Mouse (Mus musculus) neural tube, embryonic 14.5 days (tissue): ENCODE data around the gene Gdpd3. TPM values are rescaled to one million over a fixed set of nuclear protein-coding genes. Genes with fewer than 3 reads are reported as not detected.
A peak's percentile ranks its signal among the peaks of the same experiment; 100 is the strongest.

Experiments used
- ATAC-seq: fragments of 200-750 bp; cut with Nextera tagmentation; 2 replicates; pipeline ENCODE4 v1.8.0; 2017; ENCODE audit warnings: low read depth, mild to moderate bottlenecking, moderate TSS enrichment, moderate library complexity
- H3K27ac ChIP-seq: fragments of 300-500 bp; sonication (generic); 2 replicates; pipeline ENCODE4 v1.5.1; 2014; ENCODE audit warnings: low read depth, mild to moderate bottlenecking, control low read depth, low read length, moderate library complexity, mixed read lengths
- H3K27me3 ChIP-seq: fragments of 300-500 bp; sonication (generic); 2 replicates; pipeline ENCODE4 v1.6.1; 2014; ENCODE audit warnings: low read length; ENCODE audit not compliant: control insufficient read depth, insufficient read depth
- H3K36me3 ChIP-seq: fragments of 300-500 bp; sonication (generic); 2 replicates; pipeline ENCODE4 v1.6.1; 2014; ENCODE audit warnings: low read length, mixed read lengths; ENCODE audit not compliant: control insufficient read depth, insufficient read depth
- H3K4me1 ChIP-seq: fragments of 300-500 bp; sonication (generic); 2 replicates; pipeline ENCODE4 v1.6.1; 2014; ENCODE audit warnings: low read length; ENCODE audit not compliant: control insufficient read depth, insufficient read depth
- H3K4me2 ChIP-seq: fragments of 300-500 bp; sonication (generic); 2 replicates; pipeline ENCODE4 v1.6.1; 2014; ENCODE audit warnings: mild to moderate bottlenecking, low read depth, low read length, control low read depth
- H3K4me3 ChIP-seq: fragments of 300-500 bp; sonication (generic); 2 replicates; pipeline ENCODE4 v1.5.1; 2014; ENCODE audit warnings: low read depth, low read length, control low read depth, mixed read lengths
- H3K9ac ChIP-seq: fragments of 300-500 bp; sonication (generic); replicated peaks from 2 replicates; pipeline ENCODE4 v1.6.1; 2014; ENCODE audit warnings: low read depth, mild to moderate bottlenecking, control low read depth, low read length, mixed read lengths
- H3K9me3 ChIP-seq: fragments of 300-500 bp; sonication (generic); 2 replicates; pipeline ENCODE4 v1.6.1; 2016; ENCODE audit warnings: low read length; ENCODE audit not compliant: control insufficient read depth
- whole genome bisulfite sequencing: fragments of 180-500 bp; shearing (Covaris S2); extraction: QIAGEN DNeasy Blood & Tissue Kit; methylation state at CpG from one replicate; pipeline ENCODE4 v1.1.7; 2014; 5-methylcytosine and 5-hydroxymethylcytosine counted together
- polyA plus RNA-seq: library from polyadenylated mRNA; unstranded; fragments of >200 nt; fragmentation: Nextera tagmentation; extraction: Ambion mirVana; gene quantifications from 2 replicates; pipeline ENCODE4 v1.2.1, GENCODE M21; 2014

The Gdpd3 gene
- polyA plus RNA-seq, 1 experiment from 2014 or later, result 1.8 TPM

- H3K4me2 ChIP-seq, result no peak overlapping the region
- 72% methylated on average over 13 of the region's 13 CpGs for WGBS
- no peak for ATAC-seq
These were observed 25.9 kb upstream of the Gdpd3 start for GRCm38 (mm10) chr7:126740132-126740735.

GRCm38 (mm10) chr7:126740977-126741376 lies 25.2 kb upstream of the Gdpd3 start:
- no peaks in the 10 kb centered on the region for H3K27me3 ChIP-seq
- H3K4me2 ChIP-seq, result no peak overlapping the region
- ATAC-seq, result no peak
- H3K27ac ChIP-seq, result no peak overlapping the region
- no peak overlapping the region for H3K9ac ChIP-seq
- no peaks in the 10 kb centered on the region for H3K9me3 ChIP-seq
- no peaks in the 10 kb centered on the region for H3K4me1 ChIP-seq
- H3K36me3 ChIP-seq, result no peaks in the 10 kb centered on the region
- no peak overlapping the region for H3K4me3 ChIP-seq
- WGBS, result 89% methylated on average over 5 of the region's 5 CpGs

More at GRCm38 (mm10) chr7:126740132-126740735, 25.9 kb upstream of the Gdpd3 start:
- Histone ChIP-seq H3K9ac (no peak overlapping the region), H3K9me3 (no peaks in the 10 kb centered on the region), H3K27me3 (no peaks in the 10 kb centered on the region), H3K4me1 (no peaks in the 10 kb centered on the region), H3K4me3 (no peak overlapping the region), H3K36me3 (no peaks in the 10 kb centered on the region), H3K27ac (no peak overlapping the region)

- H3K27ac ChIP-seq, result no peak overlapping the region
- no peak overlapping the region for H3K4me3 ChIP-seq
- H3K9ac ChIP-seq, result no peak overlapping the region
- no peaks in the 10 kb centered on the region for H3K4me1 ChIP-seq
- no peaks in the 10 kb centered on the region for H3K36me3 ChIP-seq
- no peaks in the 10 kb centered on the region for H3K27me3 ChIP-seq
- WGBS, result 90% methylated on average over 5 of the region's 5 CpGs
- H3K9me3 ChIP-seq, result no peaks in the 10 kb centered on the region
- H3K4me2 ChIP-seq, result no peak overlapping the region
- no peak for ATAC-seq
These were observed 24.7 kb upstream of the Gdpd3 start for GRCm38 (mm10) chr7:126741452-126741851.

GRCm38 (mm10) chr7:126741964-126742482 lies 24.1 kb upstream of the Gdpd3 start:
- Histone ChIP-seq H3K4me3 (no peak overlapping the region), H3K4me2 (no peak overlapping the region), H3K27me3 (no peaks in the 10 kb centered on the region), H3K9me3 (no peaks in the 10 kb centered on the region), H3K27ac (no peak overlapping the region), H3K4me1 (no peaks in the 10 kb centered on the region), H3K9ac (no peak overlapping the region), H3K36me3 (no peaks in the 10 kb centered on the region)
- 94% methylated on average over 13 of the region's 13 CpGs for WGBS
- no peak for ATAC-seq

- no peak overlapping the region for H3K4me3 ChIP-seq
- H3K4me2 ChIP-seq, result no peak overlapping the region
- no peaks in the 10 kb centered on the region for H3K27me3 ChIP-seq
- no peak overlapping the region for H3K27ac ChIP-seq
- 88% methylated on average over 12 of the region's 12 CpGs for WGBS
- no peak for ATAC-seq
- no peaks in the 10 kb centered on the region for H3K36me3 ChIP-seq
- no peak overlapping the region for H3K9ac ChIP-seq
- no peaks in the 10 kb centered on the region for H3K4me1 ChIP-seq
- no peaks in the 10 kb centered on the region for H3K9me3 ChIP-seq
These were observed 20.1 kb upstream of the Gdpd3 start for GRCm38 (mm10) chr7:126746066-126746465.

GRCm38 (mm10) chr7:126746798-126747197 lies 19.3 kb upstream of the Gdpd3 start:
- H3K4me2 ChIP-seq, result no peak overlapping the region
- 46% methylated on average over 6 of the region's 6 CpGs for WGBS
- no peak for ATAC-seq

GRCm38 (mm10) chr7:126748824-126749223 lies 17.3 kb upstream of the Gdpd3 start:
- Histone ChIP-seq H3K27ac (no peak overlapping the region), H3K4me1 (no peaks in the 10 kb centered on the region), H3K27me3 (no peaks in the 10 kb centered on the region), H3K9me3 (no peaks in the 10 kb centered on the region), H3K4me2 (no peak overlapping the region), H3K9ac (no peak overlapping the region), H3K4me3 (no peak overlapping the region), H3K36me3 (no peaks in the 10 kb centered on the region)
- WGBS, result 82% methylated on average over 7 of the region's 7 CpGs
- no peak for ATAC-seq

More at GRCm38 (mm10) chr7:126746798-126747197, 19.3 kb upstream of the Gdpd3 start:
- H3K27me3 ChIP-seq, result no peaks in the 10 kb centered on the region
- no peak overlapping the region for H3K27ac ChIP-seq
- no peaks in the 10 kb centered on the region for H3K9me3 ChIP-seq
- no peaks in the 10 kb centered on the region for H3K4me1 ChIP-seq
- no peaks in the 10 kb centered on the region for H3K36me3 ChIP-seq
- H3K9ac ChIP-seq, result no peak overlapping the region
- no peak overlapping the region for H3K4me3 ChIP-seq

- no peak overlapping the region for H3K4me3 ChIP-seq
- H3K27ac ChIP-seq, result no peak overlapping the region
- no peaks in the 10 kb centered on the region for H3K4me1 ChIP-seq
- H3K9ac ChIP-seq, result no peak overlapping the region
- ATAC-seq, result no peak
- 95% methylated on average over 17 of the region's 17 CpGs for WGBS
- no peaks in the 10 kb centered on the region for H3K36me3 ChIP-seq
- no peaks in the 10 kb centered on the region for H3K9me3 ChIP-seq
- no peaks in the 10 kb centered on the region for H3K27me3 ChIP-seq
- no peak overlapping the region for H3K4me2 ChIP-seq
These were observed 16.4 kb upstream of the Gdpd3 start for GRCm38 (mm10) chr7:126749582-126750343.

GRCm38 (mm10) chr7:126754866-126755265 lies 11.3 kb upstream of the Gdpd3 start:
- peak; percentile 65; the same call in 1 of the 2 replicates for ATAC-seq
- no peaks in the 10 kb centered on the region for H3K36me3 ChIP-seq
- no peak overlapping the region for H3K4me3 ChIP-seq
- 1% methylated on average over 9 of the region's 9 CpGs for WGBS
- 0 out of 2 replicates have a peak overlapping the region, but pooled peaks have one; percentile 9 for H3K4me2 ChIP-seq
- H3K9ac ChIP-seq, result no peak overlapping the region
- H3K4me1 ChIP-seq, result no peaks in the 10 kb centered on the region
- H3K27ac ChIP-seq, result no peak overlapping the region
- no peaks in the 10 kb centered on the region for H3K9me3 ChIP-seq
- H3K27me3 ChIP-seq, result no peaks in the 10 kb centered on the region
